Mouse (Mus musculus) heart, embryonic 12.5 days (tissue): ENCODE results near the gene Ccnjl. TPM values are rescaled to one million over a fixed set of nuclear protein-coding genes. Genes with fewer than 3 reads are reported as not detected.

Experiments used
- ATAC-seq: fragments of 200-750 bp; cut with Nextera tagmentation; 2 replicates; pipeline ENCODE4 v1.8.0; 2017; ENCODE audit warnings: moderate TSS enrichment, moderate library complexity; ENCODE audit not compliant: insufficient number of reproducible peaks, low FRiP score
- H3K27ac ChIP-seq: fragments of 300-500 bp; sonication (generic); 2 replicates; pipeline ENCODE4 v1.5.1; 2016; ENCODE audit warnings: mild to moderate bottlenecking, moderate library complexity; ENCODE audit not compliant: poor library complexity, severe bottlenecking
- H3K27me3 ChIP-seq: fragments of 300-500 bp; sonication (generic); replicated peaks from 2 replicates; pipeline ENCODE4 v1.6.1; 2016; ENCODE audit warnings: mild to moderate bottlenecking, moderate library complexity
- H3K36me3 ChIP-seq: fragments of 300-500 bp; sonication (generic); 2 replicates; pipeline ENCODE4 v1.6.1; 2016; ENCODE audit warnings: mild to moderate bottlenecking, moderate library complexity
- H3K4me1 ChIP-seq: fragments of 300-500 bp; sonication (generic); replicated peaks from 2 replicates; pipeline ENCODE4 v1.6.1; 2016; ENCODE audit warnings: mild to moderate bottlenecking
- H3K4me2 ChIP-seq: fragments of 300-500 bp; sonication (generic); 2 replicates; pipeline ENCODE4 v1.6.1; 2016; ENCODE audit warnings: mild to moderate bottlenecking, moderate library complexity
- H3K4me3 ChIP-seq: fragments of 300-500 bp; sonication (generic); 2 replicates; pipeline ENCODE4 v1.5.1; 2016; ENCODE audit warnings: mild to moderate bottlenecking
- H3K9ac ChIP-seq: fragments of 300-500 bp; sonication (generic); 2 replicates; pipeline ENCODE4 v1.6.1; 2016; ENCODE audit warnings: mild to moderate bottlenecking, moderate library complexity
- H3K9me3 ChIP-seq: fragments of 300-500 bp; sonication (generic); replicated peaks from 2 replicates; pipeline ENCODE4 v1.6.1; 2016; ENCODE audit warnings: mild to moderate bottlenecking, moderate library complexity
- WGBS: fragments of 180-500 bp; shearing (Covaris S2); methylation state at CpG from one replicate; pipeline ENCODE4 v1.1.7; 2016; 5-methylcytosine and 5-hydroxymethylcytosine counted together
- polyA plus RNA-seq: library from polyadenylated mRNA; unstranded; fragments of >200 nt; fragmentation: Nextera tagmentation; extraction: Ambion mirVana; gene quantifications from 2 replicates; pipeline ENCODE4 v1.2.1, GENCODE M21; 2016

The Ccnjl gene
- polyA plus RNA-seq, 1 experiment from 2014 or later: 18.9 TPM

GRCm38 (mm10) chr11:43604891-43605290 is 76.3 kb downstream of the Ccnjl start:
- H3K4me2 ChIP-seq: no peak overlapping the region

DNA sequence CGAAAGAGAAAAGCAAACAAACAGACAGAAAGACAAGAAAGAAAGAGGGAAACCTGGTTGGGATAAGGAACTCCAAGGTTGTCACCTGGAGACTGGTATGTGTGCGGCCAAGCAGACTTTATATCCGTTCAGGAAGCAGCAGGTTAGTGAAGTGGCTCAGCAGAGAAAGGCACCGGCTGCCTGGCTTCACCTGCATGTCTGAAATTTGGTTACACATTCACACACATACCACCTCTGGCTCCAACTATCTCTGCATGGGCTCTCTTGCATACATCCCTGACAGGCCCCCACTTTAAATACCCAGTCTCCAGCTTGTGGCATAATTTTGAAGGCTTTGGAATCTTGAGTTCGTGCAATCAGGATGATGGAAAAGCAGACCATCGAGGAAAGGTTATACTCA is 77.3 kb downstream of the Ccnjl start:
- no peak overlapping the region for H3K27ac ChIP-seq
- ATAC-seq: no peak
- no peaks in the 10 kb centered on the region for H3K9me3 ChIP-seq
- no peak overlapping the region for H3K9ac ChIP-seq
- H3K27me3 ChIP-seq: no peaks in the 10 kb centered on the region
- no peak overlapping the region for H3K4me2 ChIP-seq
- H3K4me3 ChIP-seq: no peak overlapping the region
- 75% methylated on average over 6 of the region's 6 CpGs for WGBS
- H3K36me3 ChIP-seq: no peaks in the 10 kb centered on the region
- 0 out of 2 replicates have a peak, but pooled peaks cover 6% of the 10 kb centered on the region for H3K4me1 ChIP-seq

More at GRCm38 (mm10) chr11:43604891-43605290, 76.3 kb downstream of the Ccnjl start:
- no peaks in the 10 kb centered on the region for H3K9me3 ChIP-seq
- no peak overlapping the region for H3K4me3 ChIP-seq
- 80% methylated on average over 6 of the region's 6 CpGs for WGBS
- no peak overlapping the region for H3K9ac ChIP-seq
- H3K27me3 ChIP-seq: no peaks in the 10 kb centered on the region
- no peak for ATAC-seq
- no peaks in the 10 kb centered on the region for H3K36me3 ChIP-seq
- no peak overlapping the region for H3K27ac ChIP-seq
- 0 out of 2 replicates have a peak, but pooled peaks cover 6% of the 10 kb centered on the region for H3K4me1 ChIP-seq

DNA sequence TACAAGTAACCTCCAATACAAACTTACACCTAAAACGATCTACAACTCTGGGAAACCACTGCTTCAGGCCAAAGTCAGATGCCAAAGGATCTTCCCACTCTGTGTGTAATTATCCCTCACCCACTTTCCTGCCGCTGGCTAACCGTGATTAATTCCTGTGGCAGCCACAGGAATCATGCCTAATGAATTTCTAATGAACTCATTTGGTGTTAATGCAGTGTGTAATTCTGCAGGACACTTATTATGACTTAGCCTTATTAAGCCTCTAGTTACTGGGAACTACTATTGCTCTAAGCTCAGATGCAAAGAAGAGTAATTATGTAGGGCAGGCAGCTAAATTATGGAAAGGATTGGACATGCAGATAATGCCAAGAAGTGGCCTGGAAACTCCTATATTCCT is 79.9 kb downstream of the Ccnjl start:
- no peak overlapping the region for H3K27ac ChIP-seq
- H3K27me3 ChIP-seq: no peaks in the 10 kb centered on the region
- no peak overlapping the region for H3K4me2 ChIP-seq
- no peaks in the 10 kb centered on the region for H3K36me3 ChIP-seq
- H3K4me1 ChIP-seq: peaks cover 14% of the 10 kb centered on the region
- H3K4me3 ChIP-seq: no peak overlapping the region
- 83% methylated on average over 3 of the region's 3 CpGs for WGBS
- H3K9me3 ChIP-seq: no peaks in the 10 kb centered on the region
- no peak for ATAC-seq
- no peak overlapping the region for H3K9ac ChIP-seq

- ATAC-seq: no peak
- H3K9ac ChIP-seq: no peak overlapping the region
- no peak overlapping the region for H3K4me3 ChIP-seq
- no peaks in the 10 kb centered on the region for H3K9me3 ChIP-seq
- no peak overlapping the region for H3K27ac ChIP-seq
- WGBS: 71% methylated on average over 10 of the region's 10 CpGs
- H3K4me1 ChIP-seq: peaks cover 17% of the 10 kb centered on the region
- no peaks in the 10 kb centered on the region for H3K36me3 ChIP-seq
- no peaks in the 10 kb centered on the region for H3K27me3 ChIP-seq
- no peak overlapping the region for H3K4me2 ChIP-seq
Observed at GRCm38 (mm10) chr11:43610006-43610661, 81.5 kb downstream of the Ccnjl start.

DNA sequence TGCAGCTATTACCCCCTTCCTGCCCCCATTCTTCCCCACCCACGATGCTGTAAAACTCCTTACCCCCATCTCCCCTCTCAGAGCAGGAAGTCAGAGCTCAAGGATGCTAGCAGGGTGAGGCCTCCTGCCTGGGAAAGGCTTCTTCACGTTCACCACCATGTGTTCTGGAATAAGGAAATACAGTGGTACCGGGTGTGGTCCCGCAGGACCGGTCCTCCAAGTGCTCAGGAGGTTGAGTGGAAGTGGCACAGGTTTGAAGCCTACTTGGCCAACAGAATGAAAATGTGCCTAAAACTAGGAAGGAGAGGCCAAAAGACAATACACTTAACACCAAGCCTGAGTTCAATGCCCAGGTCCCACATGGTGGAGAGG is 82.1 kb downstream of the Ccnjl start:
- Histone ChIP-seq H3K4me3 (no peak overlapping the region), H3K4me1 (peaks cover 17% of the 10 kb centered on the region), H3K4me2 (no peak overlapping the region), H3K27ac (no peak overlapping the region), H3K27me3 (no peaks in the 10 kb centered on the region), H3K9ac (no peak overlapping the region), H3K9me3 (no peaks in the 10 kb centered on the region; the same call in 1 of the 2 replicates), H3K36me3 (no peaks in the 10 kb centered on the region)
- WGBS: 73% methylated on average over 5 of the region's 5 CpGs
- ATAC-seq: no peak

- Histone ChIP-seq H3K9me3 (no peaks in the 10 kb centered on the region; the same call in 1 of the 2 replicates), H3K4me3 (no peak overlapping the region), H3K4me2 (no peak overlapping the region), H3K27me3 (no peaks in the 10 kb centered on the region), H3K27ac (peak overlapping the region; percentile 49), H3K9ac (peak overlapping the region; percentile 49; the same call in 1 of the 2 replicates), H3K4me1 (peaks cover 19% of the 10 kb centered on the region), H3K36me3 (no peaks in the 10 kb centered on the region)
- WGBS: 24% methylated on average over 12 of the region's 12 CpGs
- ATAC-seq: peak; percentile 50; the same call in 1 of the 2 replicates
Observed at GRCm38 (mm10) chr11:43612834-43613488, 84.4 kb downstream of the Ccnjl start.

GRCm38 (mm10) chr11:43617924-43618323 is 89.3 kb downstream of the Ccnjl start:
- peak overlapping the region; percentile 36 for H3K27ac ChIP-seq
- no peak overlapping the region for H3K4me3 ChIP-seq
- H3K4me1 ChIP-seq: peaks cover 23% of the 10 kb centered on the region
- H3K4me2 ChIP-seq: peak overlapping the region; percentile 2; the same call in 1 of the 2 replicates
- H3K9me3 ChIP-seq: no peaks in the 10 kb centered on the region; the same call in 1 of the 2 replicates
- no peaks in the 10 kb centered on the region for H3K27me3 ChIP-seq
- 36% methylated on average over 5 of the region's 5 CpGs for WGBS
- ATAC-seq: peak; percentile 62
- no peaks in the 10 kb centered on the region for H3K36me3 ChIP-seq
- H3K9ac ChIP-seq: no peak overlapping the region

DNA sequence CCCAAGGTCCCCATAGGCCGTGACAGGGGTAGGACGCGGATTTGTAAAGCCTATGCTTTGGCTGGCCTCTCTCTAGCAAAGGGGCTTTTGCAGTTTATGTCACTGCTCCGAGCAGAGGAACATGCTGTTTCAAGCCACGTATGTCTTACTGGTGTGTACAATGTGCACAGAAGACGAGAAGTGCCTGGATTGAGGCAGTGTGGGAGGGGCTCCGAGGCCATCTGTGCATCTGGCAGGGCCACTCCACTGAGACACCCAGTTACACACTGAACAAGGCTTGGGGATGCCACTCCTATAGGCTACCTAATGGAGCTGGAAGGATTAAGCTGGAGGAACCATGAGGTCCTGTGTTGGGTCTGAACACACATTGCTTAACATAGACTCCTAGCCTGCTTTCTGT is 89.8 kb downstream of the Ccnjl start:
- ATAC-seq: peak; percentile 24; the same call in 1 of the 2 replicates
- WGBS: 60% methylated on average over 7 of the region's 7 CpGs
- no peak overlapping the region for H3K4me2 ChIP-seq

DNA sequence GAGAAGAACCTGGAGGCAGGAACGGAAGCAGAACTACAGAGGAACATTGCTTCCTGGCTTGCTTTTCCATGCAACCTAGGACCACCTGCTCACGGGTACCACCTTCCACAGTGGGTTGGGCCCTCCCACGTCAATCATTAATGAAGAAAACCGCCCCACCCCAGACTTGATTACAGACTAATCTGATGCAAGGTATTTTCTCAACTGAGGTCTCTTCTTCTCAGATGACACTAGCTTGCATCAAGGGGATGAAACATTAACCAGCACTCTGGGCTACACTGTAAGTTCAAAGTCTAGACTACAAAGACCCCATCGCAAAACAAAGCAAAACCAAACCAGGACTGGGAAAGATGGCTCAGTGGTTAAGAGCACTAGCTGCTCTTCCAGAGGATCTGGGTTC is 93.2 kb downstream of the Ccnjl start:
- H3K9me3 ChIP-seq: no peaks in the 10 kb centered on the region
- peaks cover 26% of the 10 kb centered on the region for H3K4me1 ChIP-seq
- 77% methylated on average over 5 of the region's 5 CpGs for WGBS
- ATAC-seq: no peak
- no peak overlapping the region for H3K9ac ChIP-seq
- H3K27me3 ChIP-seq: no peaks in the 10 kb centered on the region
- H3K4me3 ChIP-seq: no peak overlapping the region
- H3K36me3 ChIP-seq: no peaks in the 10 kb centered on the region
- H3K27ac ChIP-seq: no peak overlapping the region
- H3K4me2 ChIP-seq: no peak overlapping the region

More for the DNA sequence above, 89.8 kb downstream of the Ccnjl start:
- H3K4me1 ChIP-seq: peaks cover 20% of the 10 kb centered on the region
- no peak overlapping the region for H3K4me3 ChIP-seq
- H3K27ac ChIP-seq: peak overlapping the region; percentile 14
- H3K36me3 ChIP-seq: no peaks in the 10 kb centered on the region
- no peaks in the 10 kb centered on the region for H3K27me3 ChIP-seq
- no peak overlapping the region for H3K9ac ChIP-seq
- H3K9me3 ChIP-seq: no peaks in the 10 kb centered on the region; the same call in 1 of the 2 replicates

DNA sequence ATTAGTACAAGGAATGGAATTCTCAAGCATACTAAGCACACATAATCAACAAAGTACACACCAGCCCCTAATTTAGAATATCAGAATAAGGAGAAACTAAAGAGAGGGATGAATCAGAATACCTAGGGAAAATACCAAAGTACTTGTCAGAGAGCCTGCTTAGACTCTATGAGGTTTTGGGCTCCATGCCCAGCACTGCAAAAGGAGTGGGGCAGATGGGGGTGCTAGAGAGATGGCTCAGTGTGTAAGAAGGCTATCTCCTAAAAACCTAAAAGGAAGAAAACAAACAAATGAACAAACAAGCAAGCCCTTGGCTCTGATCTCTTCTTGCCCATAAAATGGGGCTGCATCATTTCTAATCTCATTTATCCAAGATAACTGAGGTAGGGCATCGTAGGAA is 95.8 kb downstream of the Ccnjl start:
- H3K9ac ChIP-seq: no peak overlapping the region
- ATAC-seq: no peak
- H3K27ac ChIP-seq: no peak overlapping the region
- H3K4me3 ChIP-seq: no peak overlapping the region
- WGBS: 82% methylated on average over 1 of the region's 1 CpGs
- no peak overlapping the region for H3K4me2 ChIP-seq
- H3K36me3 ChIP-seq: no peaks in the 10 kb centered on the region
- no peaks in the 10 kb centered on the region for H3K27me3 ChIP-seq
- H3K4me1 ChIP-seq: peaks cover 28% of the 10 kb centered on the region
- no peaks in the 10 kb centered on the region for H3K9me3 ChIP-seq

DNA sequence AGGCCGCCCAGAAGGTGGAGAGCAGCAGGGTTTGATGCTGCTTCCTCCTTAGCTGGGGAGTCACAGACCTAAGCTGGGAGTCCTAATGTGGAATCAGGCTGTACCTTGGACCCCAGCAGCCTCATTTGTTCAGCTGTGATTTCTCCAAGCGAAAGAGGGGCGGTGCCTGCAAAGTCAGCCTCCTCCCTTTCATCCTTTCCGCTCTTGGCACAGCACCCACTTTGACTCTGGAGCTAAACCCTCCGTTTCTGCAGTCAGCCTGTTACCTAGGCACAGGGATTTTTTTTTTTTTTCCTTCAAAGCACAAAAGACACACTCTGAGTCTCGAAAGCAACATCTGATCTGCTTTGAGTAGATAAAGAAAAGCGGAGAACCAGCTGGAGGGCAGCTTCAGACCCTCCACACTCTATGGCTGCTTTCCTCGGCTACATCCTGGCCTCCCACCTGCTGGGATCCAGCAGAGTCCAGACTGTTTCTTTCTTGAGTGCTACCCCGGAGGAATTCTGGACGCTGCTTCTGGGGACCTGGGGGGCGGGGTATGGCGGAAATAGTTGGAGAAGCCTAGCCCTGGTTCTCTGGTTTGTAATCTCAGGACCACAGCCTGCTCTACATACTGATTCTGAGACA is 97.8 kb downstream of the Ccnjl start:
- Histone ChIP-seq H3K4me1 (peaks cover 24% of the 10 kb centered on the region), H3K36me3 (no peaks in the 10 kb centered on the region), H3K9me3 (no peaks in the 10 kb centered on the region), H3K4me3 (peak overlapping the region; percentile 8; the same call in 1 of the 2 replicates), H3K4me2 (peak overlapping the region; percentile 62), H3K27ac (peak overlapping the region; percentile 33; the same call in 1 of the 2 replicates), H3K9ac (no peak overlapping the region), H3K27me3 (no peaks in the 10 kb centered on the region)
- ATAC-seq: no peak
- WGBS: 8% methylated on average over 12 of the region's 12 CpGs
